Mouse (Mus musculus): Measurements from ENCODE around the gene Naa38.

The Naa38 gene

DNA sequence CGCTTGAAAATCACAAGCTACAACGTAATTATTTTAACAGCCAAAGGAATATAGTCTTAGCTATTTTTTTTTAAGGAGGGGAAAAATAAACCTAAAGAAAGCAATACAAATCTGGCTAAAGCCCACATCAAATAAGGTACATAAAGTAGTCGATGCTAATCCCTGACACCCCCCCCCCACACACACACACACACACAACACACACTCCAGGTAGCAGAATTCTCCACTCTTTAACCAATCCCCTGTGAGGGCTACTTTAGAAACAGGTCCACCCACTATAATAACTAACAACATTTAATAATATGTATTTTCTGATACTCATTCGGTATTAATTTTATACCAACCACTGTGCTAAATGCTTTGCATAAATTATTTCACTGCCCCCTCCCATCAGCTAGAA, 21.2 kb downstream of the Naa38 start:
- DNase-seq, result no peak

GRCm38 (mm10) chr11:69416921-69417448, 21.7 kb downstream of the Naa38 start:
- no peak for DNase-seq

- peak; percentile 87 for DNase-seq
Measured at GRCm38 (mm10) chr11:69417449-69418384, 22.4 kb downstream of the Naa38 start.

DNA sequence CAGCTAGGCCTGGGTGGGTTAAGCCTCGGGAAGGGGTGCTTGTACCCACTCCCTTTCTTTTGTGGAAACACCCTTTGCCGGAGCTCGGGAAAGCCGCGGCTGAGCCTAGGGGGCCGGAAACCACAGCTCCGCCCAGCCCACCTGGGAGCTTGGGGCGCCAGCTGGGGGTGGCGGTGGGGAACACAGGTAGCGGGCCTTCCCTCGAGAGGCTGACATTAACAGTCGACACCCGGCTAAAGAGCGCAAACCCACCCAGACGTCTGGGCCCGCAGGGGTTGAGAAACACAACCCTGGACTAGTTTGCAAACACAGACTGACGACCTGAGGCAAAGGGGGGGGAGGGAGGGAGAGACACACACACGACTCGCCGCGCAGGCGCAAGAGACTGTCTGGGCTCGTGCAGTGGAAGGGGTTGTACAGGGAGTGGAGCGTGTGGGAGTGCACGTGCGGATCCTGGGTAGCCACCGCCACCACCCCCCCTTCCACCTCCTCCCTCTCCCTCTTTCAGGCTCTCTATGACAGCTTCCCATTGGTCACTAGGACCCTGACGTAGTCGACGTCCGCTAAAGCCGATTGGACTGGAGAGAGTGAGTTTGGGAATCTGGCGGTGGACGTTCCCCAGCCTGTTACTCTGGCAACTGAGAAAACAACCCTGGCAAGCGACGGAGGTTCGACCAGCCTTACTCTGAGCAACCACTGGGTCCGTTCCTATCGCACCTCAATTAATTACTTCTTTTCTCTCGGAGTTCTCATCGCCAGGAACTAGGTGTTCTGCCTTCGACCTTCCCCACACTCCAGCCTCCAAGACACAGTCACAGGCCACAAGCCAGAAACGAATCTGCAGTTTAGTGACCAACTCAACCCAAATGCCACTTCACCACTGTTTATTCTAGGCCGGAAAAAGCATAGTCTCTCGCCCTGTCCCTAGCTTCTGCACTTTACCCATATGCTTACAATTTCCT, 23.5 kb downstream of the Naa38 start:
- DNase-seq, result peak; percentile 91

GRCm38 (mm10) chr11:69419443-69419812, 24.1 kb downstream of the Naa38 start:
- no peak for DNase-seq

DNA sequence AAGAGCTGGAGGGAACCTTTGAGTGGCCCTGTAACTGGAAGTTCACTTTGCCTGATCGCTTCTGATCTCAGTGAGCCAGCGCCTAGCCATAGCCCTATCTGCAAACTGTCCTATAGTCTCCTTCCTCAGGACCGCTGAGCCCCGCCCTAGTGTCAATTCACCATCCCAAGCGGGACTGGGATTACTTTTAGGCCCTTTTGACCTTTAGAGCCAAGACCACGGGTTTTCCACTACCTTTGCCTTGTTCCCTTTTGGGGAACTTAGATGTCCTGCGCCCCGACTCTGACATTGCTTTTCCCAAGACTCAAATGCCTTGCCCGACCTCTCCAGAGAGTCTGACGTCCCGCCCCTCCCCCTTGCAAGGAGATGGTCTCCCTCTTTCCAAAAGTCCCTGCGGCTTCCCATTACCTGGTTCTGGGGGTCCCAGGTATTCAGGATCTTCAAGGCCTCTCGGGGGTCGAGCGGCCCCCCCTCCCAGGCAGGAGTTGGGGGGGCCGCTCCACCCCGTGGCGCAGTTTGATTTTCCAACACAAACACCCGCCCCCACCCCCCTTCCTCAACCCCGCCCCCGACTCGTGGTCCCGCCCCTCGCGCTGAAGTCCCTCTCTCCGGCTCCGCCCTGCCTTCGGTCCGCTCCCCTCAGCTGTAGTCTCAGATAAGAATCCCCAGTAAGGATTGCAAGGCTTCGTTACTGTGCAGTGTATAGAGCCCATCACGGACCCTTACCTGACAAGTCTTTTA, 24.7 kb downstream of the Naa38 start:
- DNase-seq, result no peak

- DNase-seq, result no peak
Measured at GRCm38 (mm10) chr11:69420554-69421000, 25.3 kb downstream of the Naa38 start.

- no peak for DNase-seq
Measured at GRCm38 (mm10) chr11:69421131-69421977, 26.1 kb downstream of the Naa38 start.

GRCm38 (mm10) chr11:69422842-69423241, 27.6 kb downstream of the Naa38 start:
- no peak for DNase-seq

DNA sequence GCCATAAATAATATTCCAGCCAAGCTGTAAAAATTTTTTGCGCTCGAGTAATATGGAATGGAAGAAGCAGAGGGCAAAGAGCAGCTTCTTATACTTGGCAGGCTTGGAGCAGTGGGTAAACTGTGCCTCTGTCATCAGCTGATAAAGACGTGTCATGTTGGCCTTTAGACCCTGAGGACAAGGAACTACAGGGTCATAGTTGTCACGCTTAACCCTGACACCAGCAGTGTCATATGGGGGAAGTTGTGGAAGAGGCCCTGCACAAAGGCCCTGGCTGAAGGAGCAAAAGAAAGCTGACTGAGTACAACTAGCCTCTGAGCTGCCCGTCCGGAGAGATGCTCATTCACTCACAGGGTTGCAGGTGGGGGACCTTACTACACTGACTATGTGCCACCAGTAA, 28.6 kb downstream of the Naa38 start:
- DNase-seq, result no peak

- no peak for DNase-seq
Measured at GRCm38 (mm10) chr11:69426246-69426645, 31.0 kb downstream of the Naa38 start.

DNA sequence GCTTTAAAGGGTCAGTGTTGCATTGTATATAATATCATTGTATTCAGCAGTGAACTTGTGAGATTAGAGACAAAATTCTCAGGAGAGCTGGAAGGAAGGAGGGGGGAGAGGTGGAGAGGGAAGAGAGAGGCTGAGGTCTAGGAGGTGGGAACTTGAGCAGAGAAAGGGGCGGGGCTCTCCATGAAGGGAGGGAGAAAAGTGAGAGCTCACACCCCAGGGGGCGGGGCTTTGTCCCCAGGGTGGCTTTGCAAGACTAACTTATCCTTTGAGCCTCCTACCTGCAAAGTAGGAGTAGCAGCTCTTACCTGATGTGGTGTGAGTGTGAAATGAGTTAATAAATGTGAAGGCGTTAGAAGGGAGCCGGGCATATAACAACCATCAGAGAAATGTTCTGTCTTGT, 33.5 kb downstream of the Naa38 start:
- no peak for DNase-seq

DNA sequence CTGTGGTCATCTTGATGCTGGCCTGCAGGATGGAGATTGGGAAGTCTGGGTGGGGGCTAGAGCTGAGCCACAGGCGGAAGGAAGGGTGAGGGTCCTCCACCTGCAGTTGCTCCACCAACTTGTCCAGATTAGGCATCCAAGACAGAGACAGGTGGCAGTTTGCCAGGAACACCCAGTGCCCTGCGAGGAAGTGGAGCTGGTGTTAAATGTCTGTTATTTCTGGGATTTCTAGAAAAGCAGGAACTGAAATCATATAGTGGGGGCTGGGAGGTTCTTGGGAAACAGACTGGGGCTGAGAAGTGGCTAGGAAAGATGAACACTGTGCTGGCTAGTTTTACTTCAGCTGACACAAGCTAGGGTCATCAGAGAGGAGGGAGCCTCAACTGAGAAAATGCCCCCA, 34.0 kb downstream of the Naa38 start:
- DNase-seq, result no peak

GRCm38 (mm10) chr11:69430631-69431030, 35.3 kb downstream of the Naa38 start:
- DNase-seq, result no peak

DNA sequence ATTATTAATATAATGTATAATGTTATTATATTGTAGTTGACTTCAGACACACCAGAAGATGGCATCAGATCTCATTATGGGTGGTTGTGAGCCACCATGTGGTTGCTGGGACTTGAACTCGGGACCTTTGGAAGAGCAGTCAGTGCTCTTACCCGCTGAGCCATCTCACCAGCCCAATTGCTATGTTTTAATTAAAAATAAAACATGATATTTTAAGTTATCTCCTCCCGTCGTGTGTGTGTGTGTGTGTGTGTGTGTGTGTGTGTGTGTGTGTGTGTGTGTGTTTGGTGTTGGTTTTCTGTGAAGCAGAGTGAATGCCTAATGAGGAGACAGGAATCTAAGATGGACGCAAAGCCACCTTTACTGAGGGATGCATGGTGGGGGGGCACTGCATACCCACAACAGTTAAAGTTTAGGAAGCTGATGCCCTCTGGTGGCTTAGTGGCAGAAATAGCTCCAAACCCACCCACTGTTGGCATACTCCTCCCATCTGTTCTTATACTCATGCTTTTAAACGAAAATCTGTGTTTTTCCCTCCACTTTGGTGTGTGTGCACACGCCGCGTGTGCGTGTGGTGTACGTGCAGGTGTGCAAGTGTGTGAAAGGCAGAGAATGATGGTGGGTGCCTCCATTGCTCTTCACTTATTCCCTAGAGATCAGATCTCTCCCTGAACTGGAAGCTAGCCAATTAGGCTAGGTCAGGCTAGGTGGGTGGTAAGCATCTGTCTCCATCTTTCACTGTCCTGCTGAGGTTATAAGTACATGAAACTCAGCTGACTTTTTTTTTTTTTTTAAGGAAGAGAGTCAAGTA, 36.7 kb downstream of the Naa38 start:
- peak; percentile 58 for DNase-seq

GRCm38 (mm10) chr11:69432640-69432982, 37.3 kb downstream of the Naa38 start:
- DNase-seq, result no peak

GRCm38 (mm10) chr11:69433189-69433588, 37.9 kb downstream of the Naa38 start:
- DNase-seq, result no peak

DNA sequence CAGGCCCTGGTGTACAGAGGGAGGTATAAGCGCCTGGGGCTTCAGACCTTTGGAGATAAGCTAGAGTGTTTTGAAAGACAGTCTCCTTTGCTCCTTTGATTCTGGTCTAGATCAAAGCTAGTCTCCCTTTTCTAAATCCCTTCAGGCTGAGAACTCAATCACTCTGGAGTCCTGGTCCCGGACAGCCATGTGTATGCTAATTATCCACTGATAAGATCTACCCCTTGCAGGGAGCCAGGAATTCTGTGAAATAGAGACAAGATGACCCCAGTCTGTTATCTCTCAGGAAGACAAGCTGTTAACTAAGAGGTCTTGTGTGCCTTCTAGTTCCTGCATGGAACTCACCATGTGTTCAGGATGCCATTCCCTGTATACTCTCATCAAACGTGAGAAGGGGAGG, 42.0 kb downstream of the Naa38 start:
- DNase-seq, result no peak

GRCm38 (mm10) chr11:69443328-69443727, 48.0 kb downstream of the Naa38 start:
- DNase-seq, result no peak
